Mouse (Mus musculus) kidney, embryonic 15.5 days (tissue): ENCODE results near the gene Arl5c. TPM values are rescaled to one million over a fixed set of nuclear protein-coding genes. Genes with fewer than 3 reads are reported as not detected.
"Not testable (repeated sequence)": the region's sequence is repeated elsewhere in the genome, so short reads cannot be mapped to it uniquely, and the experiment has no call there.

ENCODE experiments used
- ATAC-seq: fragments of 200-750 bp; cut with Nextera tagmentation; replicated peaks from 2 replicates; pipeline ENCODE4 v1.8.0; 2017; ENCODE audit warnings: moderate TSS enrichment; ENCODE audit not compliant: low FRiP score
- H3K27ac ChIP-seq: fragments of 300-500 bp; sonication (generic); 2 replicates; pipeline ENCODE4 v1.5.1; 2015; ENCODE audit warnings: mild to moderate bottlenecking, inconsistent platforms
- H3K27me3 ChIP-seq: fragments of 300-500 bp; sonication (generic); 2 replicates; pipeline ENCODE4 v1.6.1; 2015; ENCODE audit warnings: inconsistent platforms
- H3K36me3 ChIP-seq: fragments of 300-500 bp; sonication (generic); 2 replicates; pipeline ENCODE4 v1.6.1; 2015; ENCODE audit warnings: inconsistent platforms
- H3K4me1 ChIP-seq: fragments of 300-500 bp; sonication (generic); 2 replicates; pipeline ENCODE4 v1.6.1; 2015; ENCODE audit warnings: inconsistent platforms
- H3K4me2 ChIP-seq: fragments of 300-500 bp; sonication (generic); 2 replicates; pipeline ENCODE4 v1.6.1; 2015; ENCODE audit warnings: moderate library complexity, mild to moderate bottlenecking, inconsistent platforms
- H3K4me3 ChIP-seq: fragments of 300-500 bp; sonication (generic); replicated peaks from 2 replicates; pipeline ENCODE4 v1.5.1; 2015; ENCODE audit warnings: mild to moderate bottlenecking, inconsistent platforms
- H3K9ac ChIP-seq: fragments of 300-500 bp; sonication (generic); 2 replicates; pipeline ENCODE4 v1.6.1; 2015; ENCODE audit warnings: mild to moderate bottlenecking, inconsistent platforms
- H3K9me3 ChIP-seq: fragments of 300-500 bp; sonication (generic); replicated peaks from 2 replicates; pipeline ENCODE4 v1.6.1; 2016; ENCODE audit warnings: inconsistent platforms
- WGBS: fragments of 180-500 bp; shearing (Covaris S2); methylation state at CpG from one replicate; pipeline ENCODE4 v1.1.7; 2015; ENCODE audit warnings: mixed read lengths; 5-methylcytosine and 5-hydroxymethylcytosine counted together
- polyA plus RNA-seq: library from polyadenylated mRNA; unstranded; fragments of >200 nt; fragmentation: Nextera tagmentation; extraction: Ambion mirVana; gene quantifications from 2 replicates; pipeline ENCODE4 v1.2.1, GENCODE M21; 2015

The Arl5c gene
- polyA plus RNA-seq, 1 experiment from 2014 or later: 10.1 TPM

- Histone ChIP-seq H3K9me3 (no peaks in the 10 kb centered on the region), H3K27me3 (no peaks in the 10 kb centered on the region), H3K4me1 (peaks cover 41% of the 10 kb centered on the region), H3K9ac (no peak overlapping the region), H3K27ac (no peak overlapping the region), H3K4me2 (no peak overlapping the region), H3K36me3 (no peaks in the 10 kb centered on the region), H3K4me3 (no peak overlapping the region)
- 57% methylated on average over 14 of the region's 14 CpGs for WGBS
- no peak for ATAC-seq
Observed at GRCm38 (mm10) chr11:97954469-97955141, 41.4 kb downstream of the Arl5c start.

GRCm38 (mm10) chr11:97953939-97954275 lies 42.1 kb downstream of the Arl5c start:
- Histone ChIP-seq H3K9me3 (no peaks in the 10 kb centered on the region), H3K27me3 (no peaks in the 10 kb centered on the region), H3K9ac (no peak overlapping the region), H3K4me3 (no peak overlapping the region), H3K4me1 (peaks cover 39% of the 10 kb centered on the region), H3K27ac (no peak overlapping the region), H3K36me3 (no peaks in the 10 kb centered on the region), H3K4me2 (no peak overlapping the region)
- ATAC-seq: no peak
- WGBS: 88% methylated on average over 6 of the region's 6 CpGs

GRCm38 (mm10) chr11:97953179-97953938 lies 42.6 kb downstream of the Arl5c start:
- ATAC-seq: 0 out of 2 replicates have a peak, but pooled peaks have one; percentile 30
- Histone ChIP-seq H3K9ac (no peak overlapping the region), H3K4me3 (no peak overlapping the region), H3K4me2 (no peak overlapping the region), H3K36me3 (no peaks in the 10 kb centered on the region), H3K27me3 (no peaks in the 10 kb centered on the region), H3K9me3 (no peaks in the 10 kb centered on the region), H3K27ac (no peak overlapping the region), H3K4me1 (peaks cover 38% of the 10 kb centered on the region)
- 70% methylated on average over 16 of the region's 16 CpGs for WGBS

GRCm38 (mm10) chr11:97952367-97953006 lies 43.5 kb downstream of the Arl5c start:
- ATAC-seq: no peak
- H3K27me3 ChIP-seq: no peaks in the 10 kb centered on the region
- no peak overlapping the region for H3K27ac ChIP-seq
- H3K9me3 ChIP-seq: no peaks in the 10 kb centered on the region
- 94% methylated on average over 1 of the region's 1 CpGs for WGBS
- peaks cover 36% of the 10 kb centered on the region for H3K4me1 ChIP-seq
- no peaks in the 10 kb centered on the region for H3K36me3 ChIP-seq
- H3K4me2 ChIP-seq: no peak overlapping the region
- no peak overlapping the region for H3K4me3 ChIP-seq
- no peak overlapping the region for H3K9ac ChIP-seq

GRCm38 (mm10) chr11:97949703-97950475 lies 46.1 kb downstream of the Arl5c start:
- Histone ChIP-seq H3K27me3 (no peaks in the 10 kb centered on the region), H3K36me3 (no peaks in the 10 kb centered on the region), H3K9me3 (no peaks in the 10 kb centered on the region), H3K9ac (no peak overlapping the region), H3K4me1 (peaks cover 26% of the 10 kb centered on the region), H3K4me2 (no peak overlapping the region), H3K27ac (no peak overlapping the region), H3K4me3 (no peak overlapping the region)
- ATAC-seq: no peak
- WGBS: 59% methylated on average over 20 of the region's 20 CpGs

- Histone ChIP-seq H3K4me2 (no peak overlapping the region), H3K27ac (no peak overlapping the region), H3K4me1 (peaks cover 10% of the 10 kb centered on the region), H3K9me3 (no peaks in the 10 kb centered on the region), H3K4me3 (no peak overlapping the region), H3K36me3 (no peaks in the 10 kb centered on the region), H3K9ac (no peak overlapping the region), H3K27me3 (no peaks in the 10 kb centered on the region)
- no peak for ATAC-seq
- 11% methylated on average over 7 of the region's 7 CpGs for WGBS
Observed at GRCm38 (mm10) chr11:97947426-97947825, 48.6 kb downstream of the Arl5c start.

GRCm38 (mm10) chr11:97945738-97946289 lies 50.2 kb downstream of the Arl5c start:
- H3K9ac ChIP-seq, ATAC-seq, H3K27ac ChIP-seq, H3K36me3 ChIP-seq, H3K4me3 ChIP-seq, H3K4me2 ChIP-seq, H3K9me3 ChIP-seq, H3K27me3 ChIP-seq: not testable (repeated sequence)
- 94% methylated on average over 7 of the region's 7 CpGs for WGBS
- H3K4me1 ChIP-seq: peaks cover 10% of the 10 kb centered on the region

- peaks cover 6% of the 10 kb centered on the region; the same call in 1 of the 2 replicates for H3K4me1 ChIP-seq
Observed at GRCm38 (mm10) chr11:97945031-97945430, 51.0 kb downstream of the Arl5c start.

GRCm38 (mm10) chr11:97943256-97943655 lies 52.7 kb downstream of the Arl5c start:
- Histone ChIP-seq H3K27ac (no peak overlapping the region), H3K9me3 (no peaks in the 10 kb centered on the region), H3K9ac (no peak overlapping the region), H3K27me3 (no peaks in the 10 kb centered on the region), H3K4me1 (no peaks in the 10 kb centered on the region), H3K4me3 (no peak overlapping the region), H3K4me2 (no peak overlapping the region), H3K36me3 (no peaks in the 10 kb centered on the region)
- no peak for ATAC-seq
- 86% methylated on average over 5 of the region's 5 CpGs for WGBS

More at GRCm38 (mm10) chr11:97945031-97945430, 51.0 kb downstream of the Arl5c start:
- no peak overlapping the region for H3K9ac ChIP-seq
- ATAC-seq: no peak
- H3K27ac ChIP-seq: no peak overlapping the region
- H3K9me3 ChIP-seq: no peaks in the 10 kb centered on the region
- no peak overlapping the region for H3K4me2 ChIP-seq
- no peaks in the 10 kb centered on the region for H3K36me3 ChIP-seq
- WGBS: 82% methylated on average over 10 of the region's 10 CpGs
- no peak overlapping the region for H3K4me3 ChIP-seq
- no peaks in the 10 kb centered on the region for H3K27me3 ChIP-seq

- no peaks in the 10 kb centered on the region for H3K36me3 ChIP-seq
- no peak for ATAC-seq
- no peaks in the 10 kb centered on the region for H3K4me1 ChIP-seq
- no peak overlapping the region for H3K9ac ChIP-seq
- 83% methylated on average over 15 of the region's 15 CpGs for WGBS
- H3K9me3 ChIP-seq: no peaks in the 10 kb centered on the region
- no peak overlapping the region for H3K4me2 ChIP-seq
- H3K27ac ChIP-seq: no peak overlapping the region
- H3K4me3 ChIP-seq: no peak overlapping the region
- H3K27me3 ChIP-seq: no peaks in the 10 kb centered on the region
Observed at GRCm38 (mm10) chr11:97942420-97943111, 53.4 kb downstream of the Arl5c start.
